Mouse (Mus musculus) cerebellum, postnatal 4 days (tissue): Measurements from ENCODE around the gene Tssk1.

Experiments used
- DNase-seq, 2 experiments: peaks; one replicate each; pipeline ENCODE4 v3.0.0; 2022; ENCODE audit warnings: low spot score in 2 of 2, mixed read lengths in 1 of 2

Gene Tssk1

DNA sequence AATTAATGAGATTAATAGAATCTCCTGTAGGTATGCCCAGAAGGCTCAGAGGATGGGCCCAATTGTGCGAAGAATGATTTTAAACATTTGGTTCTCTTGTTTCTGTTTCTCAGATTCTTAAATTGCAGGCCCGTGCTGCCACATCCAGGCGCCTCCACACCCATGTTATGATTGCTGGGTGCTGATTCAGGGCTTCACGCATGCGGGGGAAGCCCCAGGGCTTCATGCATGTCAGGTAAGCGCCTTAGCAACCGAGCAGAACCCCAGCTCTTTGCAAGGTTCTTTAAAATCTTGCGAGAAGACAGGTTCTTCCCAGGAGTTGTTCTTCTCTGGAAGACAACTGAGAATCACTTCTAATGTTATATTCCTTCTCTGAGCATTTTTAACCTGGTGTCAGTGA is 49.4 kb downstream of the Tssk1 start:
- no peak for DNase-seq

DNA sequence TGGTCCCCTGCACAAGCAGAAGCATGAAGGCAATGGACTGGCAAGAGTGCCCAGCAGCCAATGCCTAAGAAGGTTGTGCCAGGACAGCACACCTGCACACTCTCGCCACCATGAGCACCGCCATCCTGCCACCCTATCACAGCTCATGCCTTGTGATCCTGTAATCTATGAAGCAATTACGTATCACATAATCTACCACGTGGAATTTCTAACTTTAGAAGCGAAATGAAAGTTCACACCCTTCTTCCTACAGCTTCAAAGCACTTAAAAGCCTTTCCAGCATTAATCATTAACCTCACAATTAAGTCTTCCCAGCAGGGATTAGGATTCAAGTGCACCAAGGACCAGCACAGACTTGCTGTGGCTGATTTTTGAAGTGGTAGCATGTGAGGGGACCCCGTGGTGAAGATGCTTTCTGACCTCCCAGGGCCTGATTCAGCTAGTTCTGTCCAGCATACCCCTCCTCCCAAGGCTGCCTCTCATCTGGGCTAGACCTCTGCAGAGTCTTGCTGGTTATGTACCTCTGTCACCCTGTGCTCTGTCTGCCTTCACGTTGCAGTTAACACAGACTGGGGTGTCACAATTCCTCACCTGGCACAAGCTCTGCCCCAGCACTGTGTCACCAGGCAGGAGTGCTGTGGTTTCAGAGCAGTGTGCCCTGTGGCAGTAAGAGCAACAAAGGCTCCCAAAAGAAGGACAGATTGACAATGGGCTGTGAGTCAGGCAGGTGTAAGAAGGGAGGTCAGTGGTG is 51.2 kb downstream of the Tssk1 start:
- no peak for DNase-seq
